Mouse (Mus musculus): ENCODE measurements around the gene Aoc2. TPM values are rescaled to one million over a fixed set of nuclear protein-coding genes. Genes with fewer than 3 reads are reported as not detected.
"Not testable (repeated sequence)": the region's sequence is repeated elsewhere in the genome, so short reads cannot be mapped to it uniquely, and the experiment has no call there.

Aoc2 gene
- total RNA-seq, 4 experiments from 2014 or later, result 1.4 to 1.9 (median 1.7) TPM

- DNase-seq (ENCODE audit: low spot score), result no peak
These were observed 29.7 kb downstream of the Aoc2 start for GRCm38 (mm10) chr11:101354438-101355010.

GRCm38 (mm10) chr11:101355916-101356315, 31.1 kb downstream of the Aoc2 start:
- DNase-seq (ENCODE audit: low spot score), result no peak

GRCm38 (mm10) chr11:101357505-101358182, 32.8 kb downstream of the Aoc2 start:
- DNase-seq (ENCODE audit: low spot score), result no peak

- peak; percentile 18 for DNase-seq (ENCODE audit: low spot score)
These were observed 34.9 kb downstream of the Aoc2 start for GRCm38 (mm10) chr11:101359776-101360175.

GRCm38 (mm10) chr11:101360651-101361113, 35.8 kb downstream of the Aoc2 start:
- DNase-seq (ENCODE audit: low spot score), result peak; percentile 49

- DNase-seq (ENCODE audit: low spot score), result no peak
These were observed 39.7 kb downstream of the Aoc2 start for GRCm38 (mm10) chr11:101364531-101364931.

- no peak for DNase-seq (ENCODE audit: low spot score)
These were observed 42.6 kb downstream of the Aoc2 start, which contains the start of gene G6pc for GRCm38 (mm10) chr11:101367326-101367935. G6pc (plus strand) TSS chr11:101367561.

GRCm38 (mm10) chr11:101370141-101370540, 45.3 kb downstream of the Aoc2 start:
- no peak for DNase-seq (ENCODE audit: low spot score)

GRCm38 (mm10) chr11:101374421-101374938, 49.6 kb downstream of the Aoc2 start:
- DNase-seq (ENCODE audit: low spot score), result no peak

GRCm38 (mm10) chr11:101378196-101378595, 53.3 kb downstream of the Aoc2 start:
- DNase-seq (ENCODE audit: low spot score), result not testable (repeated sequence)

- no peak for DNase-seq (ENCODE audit: low spot score)
These were observed 54.1 kb downstream of the Aoc2 start for GRCm38 (mm10) chr11:101378926-101379325.

Small RNA genes lying within 50 kb of the gene (microRNA-seq; reads per million reads assigned to microRNA genes)
- not detected for gene Gm25593

Other genes starting within 250 kb of the Aoc2 start
- 1 to 10 TPM in 1 of 4 experiments, under 1 TPM in 3; 0.22 to 1.5 (median 0.52) TPM for gene Hsd17b1, start 246.7 kb upstream of the Aoc2 start, total RNA-seq (2022)
- gene Coasy, start 242.5 kb upstream of the Aoc2 start, total RNA-seq (2022), result 10 to 100 TPM; 14.5 to 21.0 (median 17.6) TPM
- 10 to 100 TPM; 15.5 to 24.4 (median 20.0) TPM for gene Mlx, start 237.8 kb upstream of the Aoc2 start, total RNA-seq (2022)
- gene Psmc3ip, start 229.6 kb upstream of the Aoc2 start, total RNA-seq (2022), result 1 to 10 TPM; 2.3 to 3.1 (median 2.8) TPM
- gene Retreg3, start 205.2 kb upstream of the Aoc2 start, total RNA-seq (2022), result 10 to 100 TPM; 26.5 to 31.2 (median 29.0) TPM
- gene Tubg1, start 205.1 kb upstream of the Aoc2 start, total RNA-seq (2022), result 10 to 100 TPM; 23.2 to 27.3 (median 25.4) TPM
- 1 to 10 TPM; 2.7 to 4.9 (median 3.0) TPM for gene Tubg2, start 169.2 kb upstream of the Aoc2 start, total RNA-seq (2022)
- 1 to 10 TPM; 1.1 to 2.9 (median 1.5) TPM for gene Cntnap1, start 154.5 kb upstream of the Aoc2 start, total RNA-seq (2022)
- gene Plekhh3, start 153.7 kb upstream of the Aoc2 start, total RNA-seq (2022), result 10 to 100 TPM; 23.4 to 29.9 (median 28.1) TPM
- under 1 TPM in 2 of 4 experiments, not detected in 2; 0.14 to 0.19 TPM for gene Ccr10, start 149.6 kb upstream of the Aoc2 start, total RNA-seq (2022)
- 10 to 100 TPM; 28.6 to 37.3 (median 31.7) TPM for gene Ezh1, start 98.6 kb upstream of the Aoc2 start, total RNA-seq (2022)
- 10 to 100 TPM; 60.8 to 93.6 (median 83.9) TPM for gene Ramp2, start 79.0 kb upstream of the Aoc2 start, total RNA-seq (2022)
- 100 to 1,000 TPM in 3 of 4 experiments, 10 to 100 TPM in 1; 88.4 to 109 (median 104) TPM for gene Vps25, start 71.4 kb upstream of the Aoc2 start, total RNA-seq (2022)
- 10 to 100 TPM in 3 of 4 experiments, 1 to 10 TPM in 1; 7.6 to 16.6 (median 14.2) TPM for gene Wnk4, start 64.5 kb upstream of the Aoc2 start, total RNA-seq (2022)
- gene Cntd1, start 46.1 kb upstream of the Aoc2 start, total RNA-seq (2022), result under 1 TPM in 3 of 4 experiments, not detected in 1; 0.14 to 0.29 (median 0.22) TPM
- gene Coa3, start 45.9 kb upstream of the Aoc2 start, total RNA-seq (2022), result 100 to 1,000 TPM in 2 of 4 experiments, 10 to 100 TPM in 2; 93.0 to 105 (median 98.0) TPM
- gene Becn1, start 22.8 kb upstream of the Aoc2 start, total RNA-seq (2022), result 100 to 1,000 TPM in 2 of 4 experiments, 10 to 100 TPM in 2; 78.6 to 116 (median 100) TPM
- gene Psme3, start 8.8 kb upstream of the Aoc2 start, total RNA-seq (2022), result 10 to 100 TPM; 66.4 to 85.0 (median 73.6) TPM
- gene Aoc3, start 5.5 kb downstream of the Aoc2 start, total RNA-seq (2022), result 1 to 10 TPM; 7.1 to 9.2 (median 8.5) TPM
- not detected for gene G6pc, start 42.5 kb downstream of the Aoc2 start, total RNA-seq (2022)
- 10 to 100 TPM; 12.3 to 25.8 (median 22.4) TPM for gene Aarsd1, start 92.6 kb downstream of the Aoc2 start, total RNA-seq (2022)
- gene Gm27029, start 99.7 kb downstream of the Aoc2 start, total RNA-seq (2022), result 10 to 100 TPM in 1 of 4 experiments, 1 to 10 TPM in 3; 5.0 to 11.5 (median 6.8) TPM
- gene Rundc1, start 100.0 kb downstream of the Aoc2 start, total RNA-seq (2022), result 10 to 100 TPM; 10.5 to 13.1 (median 11.8) TPM
- 10 to 100 TPM; 46.5 to 67.8 (median 61.1) TPM for gene Ptges3l, start 100.3 kb downstream of the Aoc2 start, total RNA-seq (2022)
- 10 to 100 TPM; 29.2 to 41.5 (median 39.2) TPM for gene Rpl27, start 117.2 kb downstream of the Aoc2 start, total RNA-seq (2022)
- 10 to 100 TPM; 13.4 to 14.6 (median 13.9) TPM for gene Ifi35, start 123.3 kb downstream of the Aoc2 start, total RNA-seq (2022)
- gene Rnd2, start 139.9 kb downstream of the Aoc2 start, total RNA-seq (2022), result 1 to 10 TPM; 5.3 to 7.5 (median 6.2) TPM
- 10 to 100 TPM; 20.6 to 23.2 (median 21.8) TPM for gene Vat1, start 141.2 kb downstream of the Aoc2 start, total RNA-seq (2022)
- gene Brca1, start 226.9 kb downstream of the Aoc2 start, total RNA-seq (2022), result under 1 TPM; 0.22 to 0.57 (median 0.35) TPM
- 100 to 1,000 TPM in 1 of 4 experiments, 10 to 100 TPM in 3; 91.5 to 100 (median 96.2) TPM for gene Nbr1, start 227.1 kb downstream of the Aoc2 start, total RNA-seq (2022)

All from heart, adult 8-10 months (tissue).